Mouse (Mus musculus) natural killer cell, adult 2 months (primary cell): ENCODE measurements around the gene Slfn8.
"Not testable (repeated sequence)": the region's sequence is repeated elsewhere in the genome, so short reads cannot be mapped to it uniquely, and the experiment has no call there.

Source experiments
- DNase-seq, 2 experiments: peaks; one replicate each; pipeline ENCODE4 v3.0.0; 2022; ENCODE audit warnings: low spot score in 2 of 2

The Slfn8 gene

DNA sequence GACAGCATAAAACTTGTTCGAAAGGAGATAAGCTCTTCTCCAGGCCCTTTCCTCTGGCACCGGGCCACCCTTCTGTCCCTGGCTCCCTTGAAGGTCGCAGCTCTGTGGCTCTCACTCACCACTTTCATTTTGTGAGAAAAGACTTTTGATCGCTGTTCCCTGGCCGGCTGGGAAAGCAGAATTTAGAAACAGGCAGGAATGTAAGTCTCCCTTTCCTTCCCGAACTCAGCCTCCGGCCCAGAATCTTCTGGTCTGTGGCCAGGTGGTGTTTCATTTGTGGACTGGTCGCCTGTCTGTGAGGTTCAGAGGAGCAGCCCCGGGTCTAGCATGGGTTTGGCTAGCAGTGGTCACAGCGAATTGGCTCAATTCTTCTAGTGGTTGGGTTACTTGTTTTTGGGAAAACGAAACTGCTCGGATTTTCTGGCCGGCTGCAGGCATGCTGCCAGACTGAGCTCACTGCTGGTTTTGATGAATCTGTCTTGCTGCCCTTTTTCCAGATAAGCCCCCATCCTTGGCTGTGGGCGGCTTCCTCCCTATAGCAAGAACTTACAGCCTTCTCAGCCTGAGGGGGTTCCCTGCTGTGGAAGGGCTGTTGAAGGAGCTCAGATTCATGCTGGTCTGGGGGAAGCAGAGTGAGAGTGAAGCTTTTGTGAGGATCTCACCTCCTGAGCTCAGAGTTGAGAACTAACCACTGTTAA lies 29.0 kb downstream of the Slfn8 start, which contains the start of gene Slfn9:
TSS of gene Slfn9 (minus strand) at position 362 of the 698 bp plus-strand sequence.
- peak in 1 of 2 experiments; percentile 19 for DNase-seq

DNA sequence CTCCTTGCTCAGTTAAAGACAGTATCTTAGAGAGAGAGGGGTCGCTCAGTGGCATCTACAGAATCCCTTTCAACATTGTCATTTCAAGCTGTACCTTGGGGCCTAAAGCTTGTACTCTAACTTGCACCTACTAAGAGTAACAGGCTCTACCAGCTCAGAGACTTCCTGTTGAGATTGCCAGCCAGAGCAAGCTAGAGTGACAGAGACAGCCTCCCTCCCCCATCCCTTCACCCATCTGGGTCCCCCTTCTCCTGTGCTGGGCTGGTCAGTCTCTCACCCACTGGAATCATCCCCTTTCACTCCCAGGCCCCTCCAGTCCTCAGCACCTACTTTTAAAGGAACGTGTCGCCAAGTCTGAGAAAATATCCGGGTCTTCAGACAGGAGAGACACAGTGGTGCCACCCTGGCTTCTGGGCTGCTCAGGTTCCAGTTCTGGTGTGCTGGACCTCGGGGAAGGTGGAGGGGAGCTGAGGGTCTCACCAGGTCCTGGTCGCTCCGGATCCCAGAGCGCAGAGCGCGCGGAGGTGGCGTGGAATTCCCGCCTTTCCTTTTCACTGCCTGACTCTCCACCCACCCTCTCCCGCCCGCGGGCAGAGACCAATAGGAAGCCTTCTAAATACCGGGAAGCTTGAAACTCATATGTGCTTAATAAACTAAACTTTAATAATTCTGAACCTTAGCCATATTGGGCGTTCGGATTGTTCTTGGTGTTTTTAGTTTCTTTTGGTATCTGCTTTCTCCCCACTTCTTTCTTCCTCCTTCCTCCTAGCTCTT lies 29.8 kb downstream of the Slfn8 start:
- DNase-seq, result peak; percentile 22

DNA sequence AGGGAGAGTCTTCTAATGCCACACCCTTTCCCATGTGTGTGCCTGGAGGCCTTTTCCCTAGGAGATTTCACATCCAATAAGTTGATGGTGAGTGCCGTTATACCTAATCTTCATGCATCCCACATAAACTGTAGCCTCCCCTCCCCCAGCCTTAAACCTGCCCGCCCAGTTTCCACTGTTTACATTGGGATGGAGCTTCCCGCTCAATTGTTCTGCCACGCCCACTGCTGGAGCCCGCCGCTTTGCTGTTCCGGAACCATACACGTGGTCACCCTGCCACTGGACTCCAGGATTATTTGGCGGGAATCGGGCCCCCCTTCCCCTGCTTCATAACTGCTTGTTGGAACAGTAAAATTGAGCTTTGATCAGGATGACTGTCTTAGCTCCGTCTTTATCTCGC lies 31.3 kb downstream of the Slfn8 start:
- DNase-seq, result no peak

DNA sequence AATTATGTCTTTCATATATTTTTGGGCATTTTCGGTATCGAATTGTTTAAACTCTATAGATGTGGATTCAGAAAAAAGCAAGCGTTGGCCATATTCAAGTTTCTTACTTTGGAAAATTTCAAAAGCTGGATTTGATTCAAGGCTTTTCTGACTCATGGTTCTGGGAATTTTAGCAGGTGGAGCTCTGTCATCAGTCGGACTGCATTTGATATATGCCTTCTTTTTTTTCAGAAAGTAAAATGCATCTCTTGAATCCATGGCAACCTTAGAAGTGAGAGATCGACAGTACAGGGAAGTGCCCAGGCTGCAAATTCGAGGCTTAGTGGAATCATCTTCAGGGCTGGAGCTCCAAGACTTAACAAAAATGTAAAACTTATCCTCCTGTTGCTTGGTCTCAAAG lies 33.0 kb downstream of the Slfn8 start:
- DNase-seq, result no peak

DNA sequence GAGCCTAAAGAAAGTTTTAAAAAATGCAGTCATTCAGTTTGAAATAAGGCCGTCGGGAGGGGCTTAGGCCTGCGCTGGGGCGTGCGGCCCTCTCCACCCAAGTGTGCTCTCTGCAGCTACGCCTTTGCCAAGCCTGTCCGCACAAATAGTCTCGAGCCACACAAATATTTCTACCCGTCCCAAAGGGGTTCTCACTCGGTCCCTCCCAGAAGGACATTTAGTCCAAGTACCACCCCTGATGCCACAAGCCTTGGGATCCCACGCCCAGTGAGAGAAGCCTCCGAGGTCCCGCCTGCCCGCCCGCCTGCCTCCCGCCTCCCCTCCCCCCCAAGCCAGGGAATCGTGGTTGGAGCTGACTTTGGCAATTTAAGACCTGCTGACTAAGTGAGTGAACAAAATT lies 37.4 kb downstream of the Slfn8 start:
- DNase-seq, result no peak

DNA sequence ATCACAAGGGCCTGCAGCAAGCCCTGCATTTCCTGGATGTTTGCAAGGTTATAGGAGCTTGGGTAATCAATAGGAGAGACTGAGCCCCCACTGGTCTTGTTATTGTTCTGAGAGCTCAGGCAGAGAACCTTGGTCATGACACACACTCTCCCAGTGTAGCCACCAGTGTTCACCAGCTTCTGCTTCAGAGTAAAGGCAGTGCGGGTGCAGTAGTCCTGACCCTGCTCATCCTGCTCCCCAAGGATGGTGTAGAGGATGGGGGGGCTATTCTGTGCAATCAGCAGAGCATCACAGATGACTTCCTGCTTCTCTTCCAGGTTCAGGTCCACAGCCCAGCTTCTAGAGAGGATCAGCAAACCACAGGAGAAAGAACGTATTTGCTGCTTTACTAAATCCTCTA lies 38.2 kb downstream of the Slfn8 start:
- DNase-seq, result not testable (repeated sequence)

DNA sequence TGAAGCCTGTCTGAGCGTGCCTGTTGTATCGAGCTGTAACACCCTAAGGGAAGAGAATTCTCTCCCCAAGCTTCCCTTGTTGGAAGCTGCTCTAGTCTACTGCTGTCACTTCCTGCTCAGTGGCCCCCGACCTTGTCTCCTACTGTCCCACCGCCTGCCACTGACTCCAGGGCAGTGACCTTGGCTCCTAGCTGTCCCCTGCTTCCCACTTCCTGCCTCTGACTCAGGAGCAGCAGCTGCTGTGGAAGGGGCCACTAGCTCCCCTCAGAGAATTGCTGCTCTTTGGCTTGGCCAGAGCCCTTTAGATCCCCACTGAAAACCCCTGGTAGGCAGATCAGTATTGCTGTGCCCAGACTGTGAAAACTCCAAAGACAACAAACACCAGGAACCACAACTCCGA lies 46.7 kb downstream of the Slfn8 start:
- DNase-seq, result no peak

DNA sequence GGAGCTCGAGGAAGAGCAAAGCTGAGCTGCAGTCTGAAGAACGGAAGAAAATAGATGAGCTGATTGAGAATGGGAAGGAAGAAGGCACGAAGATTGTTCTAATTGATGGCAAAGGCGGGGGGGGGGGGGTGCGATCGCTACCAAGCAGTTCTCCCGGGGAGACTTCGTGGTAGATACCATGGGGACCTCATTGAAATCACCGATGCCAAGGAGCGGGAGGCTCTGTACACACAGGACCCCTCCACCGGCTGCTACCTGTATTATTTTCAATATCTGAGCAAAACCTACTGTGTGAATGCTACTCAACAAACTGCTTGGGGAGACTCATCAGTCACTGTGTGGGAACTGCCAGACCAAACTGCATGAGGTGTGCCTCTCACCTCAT lies 49.0 kb downstream of the Slfn8 start:
- DNase-seq, result no peak

DNA sequence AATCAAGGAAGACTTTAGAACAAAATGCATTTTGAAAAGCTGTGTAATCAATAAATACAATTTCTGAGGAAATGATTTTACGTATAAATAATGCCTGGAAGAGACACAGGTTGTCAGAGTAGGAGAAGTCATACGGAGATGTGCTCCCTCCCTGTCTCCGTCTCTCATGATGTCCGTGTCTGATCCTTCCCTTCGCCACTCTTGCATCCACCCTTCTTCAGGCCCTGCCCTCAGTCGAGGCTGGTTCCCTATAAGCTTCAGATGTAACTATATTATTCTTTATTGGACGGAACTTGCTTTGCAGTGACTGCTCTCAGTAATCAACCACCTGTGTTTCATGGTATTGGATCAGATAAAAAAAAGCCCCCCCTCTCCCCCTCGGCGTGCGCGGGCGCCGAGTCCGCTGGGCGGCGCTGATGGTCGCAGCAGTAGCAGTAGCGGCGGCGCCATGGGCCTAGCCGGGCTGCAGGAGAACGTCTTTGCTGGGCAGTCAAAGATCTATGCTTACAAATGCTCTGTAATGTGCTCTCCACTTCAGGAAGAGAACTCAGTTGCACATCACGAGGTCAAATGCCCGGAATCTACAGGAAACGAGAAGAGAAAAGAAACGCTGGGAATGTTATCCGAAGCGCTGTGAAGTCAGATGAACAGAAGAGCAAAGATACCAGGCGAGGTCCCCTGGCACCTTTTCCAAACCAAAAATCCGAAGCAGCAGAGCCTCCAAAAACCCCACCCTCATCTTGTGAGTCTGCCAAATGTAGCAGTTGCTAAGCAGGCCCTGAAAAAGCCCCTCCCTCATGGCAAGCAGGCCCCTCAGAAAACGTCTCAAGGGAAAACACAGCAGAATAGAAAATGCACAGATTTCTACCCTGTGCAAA lies 49.7 kb downstream of the Slfn8 start:
- DNase-seq, result peak in 1 of 2 experiments; percentile 18

DNA sequence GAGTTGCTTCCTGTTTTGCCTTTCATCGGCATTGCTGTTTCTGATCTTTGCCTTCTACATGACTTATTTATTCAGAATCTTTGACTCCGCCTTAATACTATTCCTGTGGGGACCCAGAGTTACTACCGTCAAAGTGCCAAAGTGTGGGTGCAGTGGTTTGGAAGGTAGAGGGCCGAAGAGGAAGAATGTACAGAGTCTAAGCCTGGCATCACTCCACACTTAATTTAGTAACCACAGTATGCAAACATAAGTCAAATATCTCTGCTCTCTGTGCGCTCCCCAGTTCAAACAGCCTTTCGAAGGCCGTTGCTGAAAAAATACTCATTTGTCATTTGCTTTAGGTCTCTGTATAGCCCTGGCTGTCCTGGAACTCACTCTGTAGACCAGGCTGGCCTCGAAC lies 58.4 kb downstream of the Slfn8 start:
- no peak for DNase-seq

DNA sequence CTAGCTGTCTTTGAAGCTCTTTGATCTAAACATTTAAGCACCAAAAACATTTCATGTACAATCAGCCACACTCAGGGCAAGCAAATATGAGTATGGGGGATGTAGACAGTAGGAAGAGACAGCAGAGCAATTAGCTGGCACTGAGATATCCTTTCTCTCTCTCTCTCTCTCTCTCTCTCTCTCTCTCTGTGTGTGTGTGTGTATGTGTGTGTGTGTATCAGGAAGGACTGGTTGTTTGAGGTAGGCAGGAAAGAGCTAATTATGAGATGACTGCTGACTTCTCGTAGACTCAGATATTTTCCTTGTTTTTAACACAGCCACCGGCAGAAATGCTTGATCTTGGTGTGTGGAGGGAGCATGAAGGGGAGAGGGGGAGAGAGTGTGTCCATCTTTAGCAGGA lies 58.9 kb downstream of the Slfn8 start:
- DNase-seq, result no peak

DNA sequence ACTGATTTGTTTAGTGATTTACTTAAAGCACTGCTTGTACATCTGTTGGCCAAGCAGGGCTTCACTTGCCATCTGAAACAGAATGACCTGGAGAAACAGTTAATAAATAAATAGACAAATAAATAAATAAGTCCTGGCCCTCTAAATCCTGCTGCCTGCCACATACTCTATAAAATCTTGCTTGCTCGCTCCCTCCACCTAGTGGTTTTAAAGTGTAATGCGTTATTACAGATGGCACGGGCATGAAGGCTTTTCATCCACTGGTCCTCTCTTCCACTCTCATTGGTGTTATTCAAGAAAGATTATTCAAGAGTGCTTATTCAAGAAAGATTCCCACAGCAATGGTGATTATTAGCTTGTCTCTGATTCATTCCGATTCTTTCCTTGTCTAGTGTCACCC lies 61.0 kb downstream of the Slfn8 start:
- DNase-seq, result peak; percentile 37 to 48

DNA sequence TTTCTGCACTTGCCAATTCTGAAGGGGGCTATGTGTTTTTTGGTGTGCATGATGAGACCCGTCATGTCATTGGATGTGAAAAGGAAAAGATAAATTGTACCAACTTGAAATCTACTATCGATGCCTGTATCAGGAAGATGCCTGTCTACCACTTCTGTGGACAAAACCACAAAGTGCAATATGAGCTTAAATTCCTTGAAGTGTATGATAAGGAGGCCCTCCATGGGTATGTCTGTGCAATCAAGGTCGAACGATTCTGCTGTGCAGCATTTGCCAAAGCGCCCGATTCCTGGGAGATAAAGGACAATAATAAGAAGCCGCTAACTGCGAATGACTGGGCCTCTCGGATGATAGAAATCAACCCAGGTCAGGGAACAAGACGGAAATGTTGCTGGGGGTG lies 63.7 kb downstream of the Slfn8 start:
- DNase-seq, result no peak

DNA sequence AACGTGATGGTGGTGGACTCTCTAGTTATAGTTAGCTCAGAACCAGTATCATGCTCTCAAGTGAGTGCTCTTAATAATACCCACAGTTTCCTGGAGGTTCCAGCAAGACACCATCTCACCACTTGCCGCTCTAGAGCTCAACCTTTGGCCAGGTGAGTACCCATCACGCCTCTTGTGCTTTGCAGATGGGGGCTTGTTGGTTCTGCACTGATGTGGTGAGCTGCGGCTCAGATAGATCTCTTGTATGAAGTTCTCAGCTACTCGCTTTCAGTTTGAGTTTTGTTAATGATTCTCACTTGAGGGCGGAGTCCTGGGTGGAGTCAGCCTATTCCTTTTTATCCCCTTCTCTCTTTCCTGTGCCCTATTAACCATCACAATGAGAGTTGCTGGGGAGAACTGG lies 66.0 kb downstream of the Slfn8 start:
- no peak for DNase-seq

DNA sequence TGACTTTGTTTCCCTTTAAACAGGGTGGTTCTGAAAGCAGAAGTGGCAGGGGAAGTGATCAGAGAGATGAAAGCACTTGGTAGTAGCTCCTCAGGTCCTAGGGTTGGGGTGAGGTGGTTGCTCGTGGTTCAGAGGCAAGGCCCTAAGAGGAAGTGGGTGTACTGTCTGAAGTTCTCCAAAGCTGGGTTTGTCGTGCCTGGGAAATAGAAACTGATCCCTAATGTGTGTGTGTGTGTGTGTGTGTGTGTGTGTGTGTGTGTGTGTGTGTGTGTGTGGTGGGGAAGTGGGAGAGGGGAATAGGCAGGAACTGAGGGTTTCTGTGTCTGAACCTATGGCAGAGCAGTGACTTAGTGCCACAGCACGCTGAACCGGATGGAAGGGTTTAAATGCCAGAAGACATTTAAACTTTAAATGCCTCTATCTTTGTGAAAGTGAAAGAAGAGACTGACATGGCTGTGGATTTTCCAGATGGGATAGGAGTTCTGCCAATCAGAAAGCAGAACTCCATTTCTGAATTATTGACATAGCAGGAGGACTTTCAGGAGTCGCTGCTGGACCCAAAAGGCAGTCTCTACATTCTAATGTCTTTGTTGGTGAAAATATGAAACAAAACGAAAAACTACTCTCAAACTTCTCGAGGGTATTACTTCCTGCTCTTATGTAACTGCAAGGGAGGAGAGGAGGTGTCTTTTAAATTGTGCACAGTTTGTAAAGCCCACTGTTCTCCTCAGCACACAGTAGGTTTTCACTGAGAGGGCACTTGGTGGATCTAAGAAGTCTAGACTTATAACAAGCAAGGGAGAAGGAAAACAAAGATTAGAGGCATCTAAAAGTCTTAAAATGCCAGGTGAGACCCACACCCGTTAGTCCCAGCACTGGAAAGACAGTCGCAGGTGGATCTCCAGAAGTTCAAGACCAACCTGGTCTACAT lies 67.7 kb downstream of the Slfn8 start:
- DNase-seq, result peak; percentile 42 to 66
